Mouse (Mus musculus) embryonic facial prominence, embryonic 11.5 days (tissue): ENCODE results near the gene Agt. TPM values are rescaled to one million over a fixed set of nuclear protein-coding genes. Genes with fewer than 3 reads are reported as not detected.

Source experiments
- ATAC-seq: fragments of 200-750 bp; cut with Nextera tagmentation; replicated peaks from 2 replicates; pipeline ENCODE4 v1.8.0; 2017; ENCODE audit warnings: low read depth; ENCODE audit not compliant: insufficient number of reproducible peaks, low FRiP score, low TSS enrichment
- DNase-seq: peaks from one replicate; pipeline ENCODE4 v3.0.0-alpha.2; 2015; ENCODE audit warnings: low spot score
- H3K27ac ChIP-seq: fragments of 300-500 bp; sonication (generic); replicated peaks from 2 replicates; pipeline ENCODE4 v1.5.1; 2014; ENCODE audit warnings: mild to moderate bottlenecking, low read depth, low read length, control low read depth
- H3K27me3 ChIP-seq: fragments of 300-500 bp; sonication (generic); 2 replicates; pipeline ENCODE4 v1.6.1; 2014; ENCODE audit warnings: mild to moderate bottlenecking, low read length, moderate library complexity, mixed read lengths; ENCODE audit not compliant: control insufficient read depth, insufficient read depth
- H3K36me3 ChIP-seq: fragments of 300-500 bp; sonication (generic); replicated peaks from 2 replicates; pipeline ENCODE4 v1.6.1; 2014; ENCODE audit warnings: low read depth, mild to moderate bottlenecking, low read length, moderate library complexity, mixed read lengths; ENCODE audit not compliant: control insufficient read depth, insufficient read depth
- H3K4me1 ChIP-seq: fragments of 300-500 bp; sonication (generic); 2 replicates; pipeline ENCODE4 v1.6.1; 2014; ENCODE audit warnings: low read length, mixed read lengths; ENCODE audit not compliant: control insufficient read depth, insufficient read depth
- H3K4me2 ChIP-seq: fragments of 300-500 bp; sonication (generic); 2 replicates; pipeline ENCODE4 v1.6.1; 2014; ENCODE audit warnings: low read depth, mild to moderate bottlenecking, control low read depth, low read length, moderate library complexity
- H3K4me3 ChIP-seq: fragments of 300-500 bp; sonication (generic); 2 replicates; pipeline ENCODE4 v1.5.1; 2014; ENCODE audit warnings: low read depth, low read length, control low read depth
- H3K9ac ChIP-seq: fragments of 300-500 bp; sonication (generic); replicated peaks from 2 replicates; pipeline ENCODE4 v1.6.1; 2014; ENCODE audit warnings: mild to moderate bottlenecking, control low read depth, low read length
- H3K9me3 ChIP-seq: fragments of 300-500 bp; sonication (generic); replicated peaks from 2 replicates; pipeline ENCODE4 v1.6.1; 2016; ENCODE audit warnings: mild to moderate bottlenecking, low read length, inconsistent platforms, mixed read lengths; ENCODE audit not compliant: control insufficient read depth
- WGBS: fragments of 180-500 bp; shearing (Covaris S2); extraction: QIAGEN DNeasy Blood & Tissue Kit; methylation state at CpG from one replicate; pipeline ENCODE4 v1.1.7; 2014; 5-methylcytosine and 5-hydroxymethylcytosine counted together
- polyA plus RNA-seq: library from polyadenylated mRNA; unstranded; fragments of >200 nt; fragmentation: Nextera tagmentation; extraction: Ambion mirVana; gene quantifications from 2 replicates; pipeline ENCODE4 v1.2.1, GENCODE M21; 2014

Agt gene
- polyA plus RNA-seq, 1 experiment from 2014 or later = not detected

DNA sequence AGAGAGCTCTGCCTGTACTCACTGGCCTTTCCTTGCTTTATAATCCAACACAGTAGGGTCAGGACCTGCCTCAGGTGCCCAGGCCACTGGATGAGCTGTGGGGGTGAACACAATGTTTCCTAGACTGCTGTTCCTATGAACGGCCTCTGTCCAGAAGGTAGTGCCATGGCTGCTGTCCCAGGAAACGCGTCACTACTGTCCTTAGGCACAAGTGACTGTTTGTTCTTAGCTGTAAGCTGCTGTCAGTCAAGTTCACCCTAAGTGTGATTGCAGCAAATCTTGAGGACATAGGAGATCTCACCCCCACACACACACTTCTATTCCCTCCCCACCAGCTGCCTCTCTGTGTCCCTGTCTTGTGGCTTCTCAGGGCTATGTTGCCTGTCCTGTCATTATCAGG lies 1.9 kb downstream of the Agt start:
- Histone ChIP-seq H3K36me3 (no peaks in the 10 kb centered on the region), H3K4me1 (no peaks in the 10 kb centered on the region), H3K9ac (no peak overlapping the region), H3K4me2 (no peak overlapping the region), H3K4me3 (no peak overlapping the region), H3K27me3 (no peaks in the 10 kb centered on the region), H3K9me3 (no peaks in the 10 kb centered on the region), H3K27ac (no peak overlapping the region)
- DNase-seq (no peak), ATAC-seq (no peak)
- WGBS = 81% methylated on average over 3 of the region's 3 CpGs

DNA sequence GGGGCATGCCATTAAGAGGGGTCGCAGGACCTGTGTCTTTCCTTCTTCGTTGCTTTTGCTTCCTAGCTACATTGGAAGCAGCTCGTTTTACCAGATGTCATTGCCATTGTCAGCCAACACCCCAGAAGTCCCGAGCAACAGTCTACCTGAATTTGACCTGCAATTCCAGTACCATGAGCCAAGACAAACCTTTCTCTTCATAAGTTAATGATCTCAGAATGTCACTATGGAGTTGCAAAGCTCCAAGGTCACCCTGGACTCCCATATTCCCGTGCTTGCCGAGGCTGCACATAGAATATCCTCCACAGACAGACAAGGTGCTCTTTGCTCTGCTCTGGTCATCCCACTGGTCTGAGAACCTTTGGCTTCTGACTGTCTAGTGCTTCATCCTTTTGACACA lies 2.4 kb downstream of the Agt start:
- ATAC-seq (no peak), DNase-seq (no peak)
- Histone ChIP-seq H3K9ac (no peak overlapping the region), H3K4me1 (no peaks in the 10 kb centered on the region), H3K36me3 (no peaks in the 10 kb centered on the region), H3K4me2 (no peak overlapping the region), H3K27me3 (no peaks in the 10 kb centered on the region), H3K27ac (no peak overlapping the region), H3K4me3 (no peak overlapping the region), H3K9me3 (no peaks in the 10 kb centered on the region)
- WGBS = 87% methylated on average over 6 of the region's 6 CpGs

- Histone ChIP-seq H3K27me3 (no peaks in the 10 kb centered on the region), H3K27ac (no peak overlapping the region)
- ATAC-seq = no peak
These were observed 12.0 kb downstream of the Agt start for GRCm38 (mm10) chr8:124557476-124557875.

GRCm38 (mm10) chr8:124556658-124557057 lies 12.8 kb downstream of the Agt start:
- H3K9me3 ChIP-seq = no peaks in the 10 kb centered on the region
- no peak overlapping the region for H3K4me2 ChIP-seq
- no peaks in the 10 kb centered on the region for H3K27me3 ChIP-seq
- ATAC-seq (no peak), DNase-seq (no peak)
- no peak overlapping the region for H3K27ac ChIP-seq
- no peak overlapping the region for H3K9ac ChIP-seq
- WGBS = 85% methylated on average over 13 of the region's 13 CpGs
- no peak overlapping the region for H3K4me3 ChIP-seq
- no peaks in the 10 kb centered on the region; the same call in 1 of the 2 replicates for H3K36me3 ChIP-seq
- H3K4me1 ChIP-seq = no peaks in the 10 kb centered on the region

More at GRCm38 (mm10) chr8:124557476-124557875, 12.0 kb downstream of the Agt start:
- no peaks in the 10 kb centered on the region; the same call in 1 of the 2 replicates for H3K36me3 ChIP-seq
- H3K4me1 ChIP-seq = no peaks in the 10 kb centered on the region
- no peak overlapping the region for H3K9ac ChIP-seq
- WGBS = 68% methylated on average over 5 of the region's 5 CpGs
- H3K9me3 ChIP-seq = no peaks in the 10 kb centered on the region
- H3K4me2 ChIP-seq = no peak overlapping the region
- H3K4me3 ChIP-seq = no peak overlapping the region
- DNase-seq = no peak

DNA sequence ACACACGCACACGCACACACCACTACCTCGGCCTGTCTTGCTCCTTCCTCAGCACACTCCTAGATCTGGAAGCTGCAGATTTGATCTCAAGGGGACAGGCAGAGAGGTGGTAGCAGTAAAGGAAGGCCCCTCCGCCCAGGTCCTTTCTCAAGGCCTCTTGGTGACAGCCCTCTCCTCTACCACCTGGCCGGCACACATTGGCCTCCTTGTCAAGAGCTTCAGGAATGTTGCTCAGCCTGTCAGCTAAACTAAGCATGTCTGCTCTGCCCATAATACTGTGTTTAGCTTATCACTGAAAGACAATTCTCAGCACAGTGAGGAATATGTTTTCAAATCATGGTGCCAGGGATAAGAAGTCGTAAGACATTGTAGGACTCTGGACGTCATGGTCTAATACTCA lies 13.3 kb downstream of the Agt start:
- H3K4me3 ChIP-seq = no peak overlapping the region
- H3K27ac ChIP-seq = no peak overlapping the region
- no peak for ATAC-seq
- H3K4me1 ChIP-seq = no peaks in the 10 kb centered on the region
- no peaks in the 10 kb centered on the region; the same call in 1 of the 2 replicates for H3K36me3 ChIP-seq
- WGBS = 84% methylated on average over 7 of the region's 7 CpGs
- no peaks in the 10 kb centered on the region for H3K9me3 ChIP-seq
- H3K27me3 ChIP-seq = no peaks in the 10 kb centered on the region
- H3K4me2 ChIP-seq = no peak overlapping the region
- DNase-seq = no peak
- H3K9ac ChIP-seq = no peak overlapping the region

DNA sequence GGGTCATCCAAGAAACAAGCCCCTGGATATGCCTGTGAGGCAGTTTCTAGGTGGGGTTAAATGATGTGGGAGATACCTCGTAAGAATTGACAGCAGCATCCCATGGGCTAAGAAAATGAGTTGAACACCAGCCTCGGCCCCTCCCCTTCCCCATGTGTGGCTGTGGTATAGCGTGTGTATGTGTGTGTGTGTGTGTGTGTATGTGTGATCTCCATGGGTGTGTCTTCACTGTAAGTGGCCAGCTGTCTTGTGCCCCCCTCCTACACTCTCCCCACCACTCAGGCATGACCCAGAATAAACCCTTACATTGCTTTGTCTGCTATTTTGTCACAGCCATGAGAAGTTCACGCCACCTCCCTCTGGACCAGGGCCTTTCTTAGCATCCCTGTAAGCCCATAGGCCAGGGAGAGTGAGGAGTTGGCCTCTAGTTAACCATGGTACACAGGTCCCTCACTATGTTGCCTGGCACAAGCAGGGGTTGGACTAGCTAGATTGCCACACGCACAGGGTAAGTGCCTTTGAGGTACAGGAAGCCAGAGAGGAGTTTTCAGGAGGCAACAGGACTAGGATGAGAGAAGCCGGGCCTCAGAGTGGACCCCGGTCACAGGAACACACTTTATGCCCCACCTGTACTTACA lies 14.3 kb downstream of the Agt start:
- Histone ChIP-seq H3K27me3 (no peaks in the 10 kb centered on the region), H3K9ac (no peak overlapping the region), H3K4me1 (no peaks in the 10 kb centered on the region), H3K27ac (no peak overlapping the region), H3K9me3 (no peaks in the 10 kb centered on the region), H3K4me3 (no peak overlapping the region), H3K4me2 (no peak overlapping the region), H3K36me3 (peaks cover 3% of the 10 kb centered on the region)
- ATAC-seq (no peak), DNase-seq (no peak)
- WGBS = 87% methylated on average over 7 of the region's 7 CpGs

DNA sequence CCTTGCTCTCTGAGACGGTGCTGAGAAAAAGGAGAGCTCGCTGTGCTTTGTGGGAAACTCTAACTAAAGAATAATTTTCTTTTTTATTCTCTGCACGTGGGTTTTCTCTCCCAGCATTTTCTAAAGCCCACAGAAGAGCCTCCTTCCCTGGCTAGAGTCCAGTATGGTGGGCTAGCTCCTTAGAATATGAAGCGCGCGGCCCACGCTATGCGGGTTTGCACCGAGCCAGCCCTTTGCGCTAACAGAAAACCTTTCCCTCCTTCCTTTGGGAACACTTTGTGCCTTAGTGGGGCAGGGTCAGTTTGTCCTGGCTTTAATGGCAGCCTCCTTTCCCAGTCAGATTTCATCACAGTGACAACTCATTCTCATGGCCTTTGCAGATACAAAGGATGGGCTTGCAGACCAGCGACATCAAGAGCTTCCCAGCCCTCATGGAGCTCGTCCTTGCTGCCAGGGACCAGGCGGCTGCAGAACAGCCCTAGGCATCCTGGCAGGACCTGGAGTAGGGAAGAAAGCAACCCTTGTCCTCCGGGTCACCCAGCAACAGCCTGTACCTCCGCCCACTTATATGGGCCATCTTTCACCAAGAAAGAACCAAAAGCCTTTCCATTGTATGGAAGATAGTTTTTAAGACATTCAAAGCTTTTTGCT lies 18.4 kb downstream of the Agt start:
- Histone ChIP-seq H3K4me2 (no peak overlapping the region), H3K9ac (no peak overlapping the region), H3K27ac (no peak overlapping the region), H3K4me1 (no peaks in the 10 kb centered on the region), H3K36me3 (peaks cover 9% of the 10 kb centered on the region), H3K27me3 (no peaks in the 10 kb centered on the region), H3K9me3 (no peaks in the 10 kb centered on the region), H3K4me3 (no peak overlapping the region)
- ATAC-seq (no peak), DNase-seq (no peak)
- 88% methylated on average over 15 of the region's 15 CpGs for WGBS

DNA sequence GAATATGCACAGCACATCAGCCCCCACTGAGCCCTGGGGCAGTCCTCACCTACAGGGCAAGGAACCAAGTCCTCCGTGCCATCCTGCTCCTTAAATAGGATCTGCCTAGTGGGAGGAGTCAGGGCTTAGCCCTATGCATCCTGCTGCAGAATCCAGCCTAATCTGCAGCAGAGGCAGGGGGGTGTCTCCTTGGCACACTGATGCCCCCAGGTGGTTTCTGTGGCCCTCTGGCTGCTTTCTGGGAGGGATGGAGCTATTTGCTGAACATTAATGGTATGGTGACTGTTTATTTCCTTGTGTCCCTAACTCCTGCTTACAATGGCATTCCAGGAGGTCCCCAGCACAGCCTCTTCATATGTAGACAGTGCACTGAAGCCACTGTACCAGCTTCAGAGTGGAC lies 21.3 kb downstream of the Agt start:
- no peak overlapping the region for H3K4me2 ChIP-seq
- H3K4me1 ChIP-seq = no peaks in the 10 kb centered on the region
- ATAC-seq = no peak
- H3K27ac ChIP-seq = no peak overlapping the region
- DNase-seq = no peak
- H3K36me3 ChIP-seq = peaks cover 9% of the 10 kb centered on the region
- no peak overlapping the region for H3K4me3 ChIP-seq
- 75% methylated on average over 1 of the region's 1 CpGs for WGBS
- no peak overlapping the region for H3K9ac ChIP-seq
- no peaks in the 10 kb centered on the region for H3K9me3 ChIP-seq
- no peaks in the 10 kb centered on the region for H3K27me3 ChIP-seq
